Mouse (Mus musculus): Measurements from ENCODE around the gene Micu1.

Gene Micu1

DNA sequence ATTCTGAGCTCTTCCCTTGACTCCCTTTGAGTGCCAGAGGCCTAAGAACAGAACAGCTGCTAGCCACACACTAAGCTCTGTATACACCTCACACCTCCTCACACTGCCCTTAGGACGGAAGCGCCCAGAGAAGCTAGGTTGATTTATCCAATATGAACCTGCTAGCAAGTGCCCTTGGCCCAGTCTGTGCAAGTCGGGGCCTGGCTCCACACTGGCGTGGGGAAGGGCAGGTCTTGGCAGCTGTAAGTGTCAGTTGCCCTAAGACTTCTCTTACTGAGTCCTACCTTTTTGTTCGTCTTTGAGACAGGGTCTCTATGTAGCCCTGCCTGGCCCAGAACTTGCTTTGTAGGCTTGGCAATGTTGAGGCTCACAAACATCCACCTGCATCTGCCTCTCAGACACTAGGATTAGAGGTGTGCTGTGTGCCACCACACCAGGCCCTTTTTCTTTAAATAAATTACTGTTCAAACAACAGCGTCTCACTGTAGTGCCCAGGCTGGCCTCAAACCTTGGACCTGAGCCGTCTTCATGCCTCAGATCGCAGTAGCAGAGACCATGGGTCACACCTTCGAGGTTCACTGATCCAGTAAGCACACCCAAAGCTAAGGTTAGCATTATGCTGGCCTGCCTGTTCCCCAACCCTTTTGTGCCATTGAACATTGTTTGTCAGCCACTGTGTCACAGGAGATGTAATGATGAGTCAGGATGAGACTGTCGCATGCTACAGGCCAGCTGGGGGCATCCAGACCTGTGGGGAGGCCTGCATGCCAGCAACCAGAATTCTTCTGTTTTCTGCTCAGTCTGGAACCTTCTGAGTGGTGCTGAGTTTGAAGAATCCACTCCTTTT, 182.3 kb downstream of the Micu1 start:
- no peak for DNase-seq (ENCODE audit: low spot score)

GRCm38 (mm10) chr10:59885174-59886080, 183.2 kb downstream of the Micu1 start:
- DNase-seq (ENCODE audit: low spot score) = no peak

DNA sequence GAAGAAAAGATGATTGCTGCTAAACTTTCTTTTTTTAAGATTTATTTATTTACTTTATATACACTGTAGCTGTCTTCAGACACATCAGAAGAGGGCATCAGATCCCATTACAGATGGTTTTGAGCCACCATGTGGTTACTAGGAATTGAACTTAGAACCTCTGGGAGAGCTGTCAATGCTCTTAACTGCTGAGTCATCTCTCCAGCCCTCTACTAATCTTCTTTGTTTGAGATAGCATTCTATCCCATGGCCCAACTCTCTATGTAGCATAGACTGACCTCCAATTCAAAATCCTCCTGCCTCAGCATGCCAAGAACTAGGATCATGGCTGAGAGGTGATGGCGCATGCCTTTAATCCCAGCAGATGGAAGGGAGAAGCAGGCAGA, 183.8 kb downstream of the Micu1 start:
- DNase-seq (ENCODE audit: low spot score) = no peak

DNA sequence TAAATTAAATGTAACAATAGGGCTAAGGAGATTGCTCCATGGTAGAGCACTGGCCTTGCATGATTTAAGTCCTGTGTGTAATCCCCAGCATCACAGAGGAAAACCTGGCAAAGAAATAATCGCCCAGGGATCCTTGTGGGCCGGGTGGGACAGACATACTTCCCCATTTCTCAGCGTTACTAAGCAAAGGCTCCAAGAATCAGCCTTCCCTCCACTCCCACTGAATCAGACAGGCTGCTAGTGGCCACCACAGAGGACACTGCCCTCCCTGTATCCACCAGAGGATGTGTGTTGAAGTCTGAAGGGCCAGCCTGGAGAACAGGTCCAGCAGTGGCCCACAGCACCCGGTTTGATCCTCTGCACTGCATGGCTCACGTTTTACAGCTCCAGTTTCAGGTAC, 185.2 kb downstream of the Micu1 start:
- DNase-seq (ENCODE audit: low spot score) = no peak

DNA sequence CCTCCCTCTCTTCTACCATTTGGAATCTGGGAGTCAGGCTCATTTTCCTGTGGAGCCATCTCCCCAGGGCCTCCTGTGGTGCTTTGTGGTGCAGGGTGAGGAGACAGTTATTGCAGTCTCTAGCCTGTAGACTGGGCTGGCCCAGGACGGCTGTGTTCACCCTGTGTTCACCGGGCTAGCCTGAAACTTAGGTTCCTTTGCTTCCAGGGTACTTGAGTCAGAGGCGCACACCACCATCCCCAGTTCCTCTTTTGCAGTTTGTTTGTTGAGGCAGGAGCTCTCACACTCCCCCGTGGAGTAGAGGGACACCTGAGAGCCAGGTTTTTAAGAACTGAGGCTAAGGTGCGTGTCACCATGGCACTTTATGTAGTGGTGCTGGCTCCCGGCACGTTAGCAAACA, 187.1 kb downstream of the Micu1 start:
- DNase-seq (ENCODE audit: low spot score) = no peak

DNA sequence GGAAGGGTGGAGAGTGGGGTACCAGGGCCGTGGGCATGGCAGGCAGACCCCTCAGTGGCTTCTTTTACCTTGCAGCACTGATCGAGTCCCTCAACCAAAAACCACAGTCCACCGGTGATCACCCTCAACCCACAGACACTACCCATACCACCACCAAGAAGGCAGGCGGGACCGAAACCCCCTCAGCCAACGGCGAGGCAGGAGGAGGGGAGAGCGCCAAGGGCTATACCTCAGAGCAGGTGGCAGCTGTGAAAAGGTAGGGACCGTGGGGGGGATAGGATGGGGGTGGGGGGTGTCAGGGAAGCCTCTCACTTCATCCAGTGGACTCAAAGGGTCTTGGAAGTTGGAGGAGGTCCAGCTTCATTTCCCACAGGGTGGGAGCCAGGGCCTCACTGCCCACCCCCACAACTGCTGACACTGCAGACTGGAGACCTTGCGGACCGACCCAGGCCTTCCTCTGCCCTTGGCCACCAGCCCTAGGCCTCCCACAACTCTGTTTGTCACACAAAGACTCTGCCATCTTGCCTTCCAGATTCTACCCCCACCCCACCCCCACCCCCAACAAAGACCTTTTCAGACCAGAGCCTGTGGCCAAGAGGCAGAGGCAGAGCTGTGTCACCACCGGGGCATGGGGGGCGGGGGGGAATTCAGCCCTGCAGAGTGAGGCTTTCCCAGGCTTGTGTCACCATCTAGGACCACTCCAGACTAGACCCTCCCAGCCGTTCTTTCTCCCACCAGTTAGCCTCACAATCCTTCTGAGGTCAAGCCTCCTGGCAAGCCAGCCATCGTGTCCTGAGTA, 187.9 kb downstream of the Micu1 start:
- no peak for DNase-seq (ENCODE audit: low spot score)

DNA sequence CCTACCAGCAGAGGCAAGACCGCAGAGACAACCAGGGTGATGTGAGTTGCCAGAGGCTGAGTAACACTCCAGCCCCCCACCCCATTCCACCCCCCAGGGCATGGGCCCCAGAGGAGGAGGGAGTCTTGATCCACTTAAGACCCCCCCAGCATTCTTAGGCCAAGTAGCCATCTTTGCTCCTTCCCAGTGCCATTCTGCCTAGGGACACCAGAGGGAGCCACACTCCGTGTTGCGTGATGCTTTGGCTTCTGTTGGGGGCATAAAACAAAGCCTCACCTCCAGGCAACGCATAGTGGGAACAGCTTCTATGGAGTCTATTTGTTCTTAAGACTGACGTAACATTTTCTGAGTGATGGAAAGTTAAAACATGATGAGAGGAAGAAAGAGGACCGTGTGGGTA, 190.7 kb downstream of the Micu1 start:
- no peak for DNase-seq (ENCODE audit: low spot score)

GRCm38 (mm10) chr10:59894251-59895160, 192.2 kb downstream of the Micu1 start:
- peak; percentile 61 for DNase-seq (ENCODE audit: low spot score)

DNA sequence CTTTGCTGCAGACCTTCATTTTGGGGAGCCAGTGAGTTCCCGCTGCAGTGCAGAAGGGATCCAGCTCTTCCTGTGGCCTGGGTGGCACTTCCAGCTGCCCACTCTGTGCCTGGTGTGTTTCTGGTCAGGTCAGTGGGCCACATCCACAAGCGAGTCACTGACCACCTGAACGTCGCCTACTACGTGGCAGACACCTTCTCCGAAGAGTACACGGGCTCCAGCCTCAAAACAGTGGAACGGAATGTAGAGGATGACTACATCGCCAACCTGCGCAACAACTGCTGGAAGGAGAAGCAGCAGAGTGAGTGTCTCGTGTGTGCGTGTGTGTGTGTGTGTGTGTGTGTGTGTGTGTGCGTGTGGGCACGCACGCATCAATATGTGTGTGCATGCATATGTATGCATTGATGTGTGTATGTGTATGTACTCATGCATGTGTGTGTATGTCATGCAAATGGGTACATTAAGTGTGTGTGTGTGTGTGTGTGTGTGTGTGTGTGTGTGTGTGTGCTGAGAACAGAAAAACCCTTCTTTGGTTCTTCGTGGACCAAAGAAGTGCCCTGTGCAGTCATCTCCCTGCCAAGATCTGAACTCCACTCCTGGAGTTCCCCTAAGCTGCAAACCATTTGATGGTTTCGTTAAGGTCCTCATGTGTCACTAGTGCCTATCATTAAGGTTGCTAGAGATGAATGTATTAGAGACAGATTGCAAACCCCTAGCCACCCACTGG, 193.3 kb downstream of the Micu1 start:
- no peak for DNase-seq (ENCODE audit: low spot score)

- no peak for DNase-seq (ENCODE audit: low spot score)
Measured at GRCm38 (mm10) chr10:59896211-59896610, 193.9 kb downstream of the Micu1 start.

- no peak for DNase-seq (ENCODE audit: low spot score)
Measured at GRCm38 (mm10) chr10:59896911-59897331, 194.6 kb downstream of the Micu1 start.

DNA sequence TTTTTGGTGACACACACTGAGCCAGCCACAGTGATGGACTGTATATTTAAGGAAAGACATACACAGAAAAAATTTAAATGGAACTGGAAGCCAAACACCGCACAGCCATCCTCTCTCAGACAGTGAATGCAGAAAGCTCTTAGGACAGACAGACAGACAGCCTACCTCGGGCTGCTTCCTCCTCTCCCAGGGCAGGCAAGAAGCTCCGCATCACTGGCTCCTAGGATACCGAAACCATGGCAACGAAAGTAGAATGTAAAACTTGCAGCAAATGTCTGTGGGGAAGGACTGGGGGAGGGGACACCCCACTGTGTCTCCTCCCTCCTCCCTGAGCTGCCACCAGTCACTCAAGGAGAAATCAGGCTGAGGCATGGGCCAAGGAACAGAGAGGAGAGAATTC, 195.2 kb downstream of the Micu1 start:
- no peak for DNase-seq (ENCODE audit: low spot score)

GRCm38 (mm10) chr10:59898180-59898778, 196.0 kb downstream of the Micu1 start:
- DNase-seq (ENCODE audit: low spot score) = no peak

DNA sequence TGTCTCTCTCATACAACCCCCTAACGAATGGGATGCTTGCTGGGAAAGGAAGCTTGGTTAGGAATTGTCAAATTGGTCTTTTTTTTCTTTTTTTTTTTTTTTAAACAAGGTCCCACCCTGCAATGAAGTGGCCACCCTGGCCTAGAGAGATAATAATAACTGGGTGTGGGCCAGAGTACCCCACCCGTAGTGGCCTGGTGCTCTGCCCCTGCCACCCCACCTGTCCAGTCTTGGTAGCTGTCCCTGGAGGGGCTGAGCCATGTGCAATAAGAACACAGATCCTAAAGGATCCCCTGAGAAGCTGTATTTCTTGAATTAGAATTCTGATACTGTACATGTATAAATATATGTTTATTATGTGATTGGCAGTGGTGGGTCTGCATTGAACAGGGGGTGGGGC, 196.7 kb downstream of the Micu1 start:
- no peak for DNase-seq (ENCODE audit: low spot score)

DNA sequence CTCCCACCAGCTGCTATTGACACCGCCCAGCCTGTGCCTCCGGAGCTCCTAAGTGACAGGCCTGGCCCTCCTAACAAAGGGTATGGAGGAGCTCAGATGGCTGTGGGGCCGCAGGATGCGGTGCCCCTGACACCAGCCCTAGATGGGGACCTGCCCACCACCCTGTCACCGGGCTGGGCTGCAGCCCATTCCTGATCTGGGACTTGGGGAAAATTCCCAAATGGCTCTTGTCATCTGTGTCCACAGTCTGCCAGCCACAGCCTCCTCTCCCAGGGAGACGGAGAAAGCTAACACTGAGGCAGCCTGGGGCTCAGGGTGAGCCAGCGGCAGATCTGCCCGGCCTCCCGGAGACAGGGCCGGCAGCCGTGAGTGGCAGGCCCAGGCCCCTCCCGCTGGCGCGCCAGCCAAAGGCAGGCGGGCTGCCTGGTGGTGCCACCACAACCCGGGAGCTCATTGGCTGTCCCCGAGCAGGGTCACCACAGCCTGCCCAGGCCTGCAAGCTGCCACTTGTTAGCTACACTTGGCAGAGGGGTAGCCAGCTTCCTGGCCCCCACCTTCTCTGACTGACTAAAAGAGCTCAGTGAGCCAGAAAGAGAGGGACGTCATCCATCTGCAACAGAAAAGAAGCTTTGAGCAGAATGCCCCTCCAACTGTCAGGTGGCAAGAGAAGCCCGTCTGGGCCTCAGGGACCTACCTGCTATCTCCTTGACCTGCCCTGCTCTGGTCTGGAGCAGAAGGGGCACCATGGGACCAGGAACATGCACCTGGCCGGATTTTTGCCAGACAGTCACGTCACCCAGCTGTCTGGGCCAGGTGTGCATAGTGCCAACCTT, 197.3 kb downstream of the Micu1 start:
- peak; percentile 85 for DNase-seq (ENCODE audit: low spot score)

- DNase-seq (ENCODE audit: low spot score) = no peak
Measured at GRCm38 (mm10) chr10:59900174-59900435, 197.8 kb downstream of the Micu1 start.

- no peak for DNase-seq (ENCODE audit: low spot score)
Measured at GRCm38 (mm10) chr10:59900939-59901338, 198.7 kb downstream of the Micu1 start.

DNA sequence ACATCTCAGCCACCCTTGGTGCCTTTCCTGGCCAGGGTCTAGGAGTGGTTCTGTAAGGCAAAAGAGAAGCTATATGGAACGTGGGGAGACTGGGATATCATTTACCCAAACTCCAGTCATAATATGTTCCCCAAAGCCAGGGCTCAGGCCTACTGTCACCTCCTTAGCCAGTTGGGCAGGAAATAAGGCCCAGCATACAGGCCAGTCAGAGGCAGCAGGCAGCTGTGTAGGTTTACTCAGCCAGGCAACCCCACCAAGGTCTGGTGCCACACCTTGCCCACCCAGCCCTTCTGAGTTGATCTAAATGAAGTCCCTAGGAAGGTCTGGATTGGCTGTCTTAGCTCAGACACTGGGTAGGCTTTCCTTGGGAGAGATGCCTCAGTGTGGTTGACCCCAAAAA, 199.2 kb downstream of the Micu1 start:
- DNase-seq (ENCODE audit: low spot score) = no peak

DNA sequence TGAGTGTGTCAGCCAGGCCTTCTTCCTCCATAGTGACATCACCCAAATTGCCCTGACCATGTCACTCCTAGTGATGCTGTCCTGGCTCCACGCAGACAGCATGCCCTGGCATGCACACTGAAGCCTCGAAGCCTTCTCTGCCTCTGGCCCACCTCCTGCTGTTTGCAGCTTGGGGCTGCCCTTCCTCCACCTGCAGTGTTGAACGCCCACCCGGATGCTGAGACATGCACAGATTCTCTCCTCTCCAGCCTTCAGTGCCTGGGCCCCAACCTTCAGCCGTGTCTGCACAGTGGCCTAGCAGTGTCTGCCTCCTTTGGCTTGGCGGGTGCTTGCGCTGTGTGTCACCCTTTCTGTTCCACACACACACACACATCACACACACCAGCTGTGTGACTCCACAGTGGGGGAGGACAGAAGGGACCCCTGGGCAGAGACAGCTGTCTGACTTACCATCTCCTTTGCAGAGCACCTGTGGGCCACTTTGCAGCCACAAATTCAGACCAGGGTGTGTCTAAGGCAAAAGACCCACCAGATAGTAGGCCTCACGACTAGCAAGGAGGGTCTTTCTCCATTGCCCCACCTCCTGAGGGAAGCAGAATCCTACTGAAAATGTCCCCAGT, 199.8 kb downstream of the Micu1 start:
- DNase-seq (ENCODE audit: low spot score) = no peak

All from testis, postnatal 14 days (tissue).